Mouse (Mus musculus): ENCODE data around the gene Slc12a7.

- TF ChIP-seq CTCF (IDR thresholded peaks at IDR 0.05; ENCODE audit: borderline replicate concordance, insufficient read depth, low read length) (no peak), POLR2A (IDR thresholded peaks at IDR 0.05; ENCODE audit: low read depth, low read length) (no peak)
These were observed 16.0 kb downstream of the Slc12a7 start for GRCm38 (mm10) chr13:73748663-73749440.
